Mouse (Mus musculus) hindbrain, embryonic 10.5 days (tissue): ENCODE data around the gene Slc25a42. TPM values are rescaled to one million over a fixed set of nuclear protein-coding genes. Genes with fewer than 3 reads are reported as not detected.
"Not testable (repeated sequence)": the region's sequence is repeated elsewhere in the genome, so short reads cannot be mapped to it uniquely, and the experiment has no call there.

Source experiments
- DNase-seq: peaks from one replicate; pipeline ENCODE4 v3.0.0-alpha.2; 2017; ENCODE audit warnings: low spot score
- H3K27ac ChIP-seq: fragments of 300-500 bp; sonication (generic); 2 replicates; pipeline ENCODE4 v1.5.1; 2016; ENCODE audit warnings: mild to moderate bottlenecking, moderate library complexity
- H3K27me3 ChIP-seq: fragments of 300-500 bp; sonication (generic); 2 replicates; pipeline ENCODE4 v1.6.1; 2016; ENCODE audit warnings: mild to moderate bottlenecking; ENCODE audit not compliant: poor library complexity, insufficient read depth, severe bottlenecking
- H3K36me3 ChIP-seq: fragments of 300-500 bp; sonication (generic); 2 replicates; pipeline ENCODE4 v1.6.1; 2016; ENCODE audit warnings: mild to moderate bottlenecking, moderate library complexity
- H3K4me1 ChIP-seq: fragments of 300-500 bp; sonication (generic); replicated peaks from 2 replicates; pipeline ENCODE4 v1.6.1; 2016; ENCODE audit warnings: mild to moderate bottlenecking
- H3K4me3 ChIP-seq: fragments of 300-500 bp; sonication (generic); 2 replicates; pipeline ENCODE4 v1.5.1; 2016; ENCODE audit warnings: mild to moderate bottlenecking, moderate library complexity
- H3K9me3 ChIP-seq: fragments of 300-500 bp; sonication (generic); 2 replicates; pipeline ENCODE4 v1.6.1; 2016; ENCODE audit warnings: mild to moderate bottlenecking, moderate library complexity
- WGBS: fragments of 180-500 bp; shearing (Covaris S2); methylation state at CpG from one replicate; pipeline ENCODE4 v1.1.7; 2016; 5-methylcytosine and 5-hydroxymethylcytosine counted together
- polyA plus RNA-seq: library from polyadenylated mRNA; unstranded; fragments of >200 nt; fragmentation: Nextera tagmentation; extraction: Ambion mirVana; gene quantifications from 2 replicates; pipeline ENCODE4 v1.2.1, GENCODE M21; 2016

Gene Slc25a42
- polyA plus RNA-seq, 1 experiment from 2014 or later, result 3.5 TPM

GRCm38 (mm10) chr8:70227997-70228396 lies 15.9 kb upstream of the Slc25a42 start:
- H3K9me3 ChIP-seq, result no peaks in the 10 kb centered on the region
- H3K27ac ChIP-seq, result no peak overlapping the region
- peak; percentile 29 for DNase-seq
- no peak overlapping the region for H3K4me3 ChIP-seq
- 31% methylated on average over 4 of the region's 4 CpGs for WGBS
- peaks cover 12% of the 10 kb centered on the region for H3K4me1 ChIP-seq
- peaks cover 68% of the 10 kb centered on the region for H3K36me3 ChIP-seq
- no peaks in the 10 kb centered on the region for H3K27me3 ChIP-seq

- Histone ChIP-seq H3K36me3 (peaks cover 58% of the 10 kb centered on the region), H3K4me3 (no peak overlapping the region), H3K4me1 (peaks cover 5% of the 10 kb centered on the region), H3K9me3 (no peaks in the 10 kb centered on the region), H3K27ac (no peak overlapping the region), H3K27me3 (0 out of 2 replicates have a peak, but pooled peaks cover 4% of the 10 kb centered on the region)
- peak; percentile 36 for DNase-seq
- 52% methylated on average over 6 of the region's 6 CpGs for WGBS
Measured at GRCm38 (mm10) chr8:70223341-70223740, 11.2 kb upstream of the Slc25a42 start.

- H3K4me3 ChIP-seq, result no peak overlapping the region
- H3K36me3 ChIP-seq, result peaks cover 49% of the 10 kb centered on the region
- H3K9me3 ChIP-seq, result no peaks in the 10 kb centered on the region
- WGBS, result 91% methylated on average over 12 of the region's 12 CpGs
- no peak overlapping the region for H3K27ac ChIP-seq
- 0 out of 2 replicates have a peak, but pooled peaks cover 4% of the 10 kb centered on the region for H3K27me3 ChIP-seq
- no peak for DNase-seq
- H3K4me1 ChIP-seq, result no peaks in the 10 kb centered on the region
Measured at GRCm38 (mm10) chr8:70222041-70222440, 9.9 kb upstream of the Slc25a42 start.

GRCm38 (mm10) chr8:70220911-70221310 lies 8.8 kb upstream of the Slc25a42 start:
- Histone ChIP-seq H3K36me3 (peaks cover 48% of the 10 kb centered on the region), H3K4me3 (no peak overlapping the region), H3K27ac (no peak overlapping the region), H3K4me1 (no peaks in the 10 kb centered on the region), H3K27me3 (0 out of 2 replicates have a peak, but pooled peaks cover 8% of the 10 kb centered on the region), H3K9me3 (no peaks in the 10 kb centered on the region)
- no peak for DNase-seq
- 91% methylated on average over 3 of the region's 3 CpGs for WGBS

- no peak for DNase-seq
- peaks cover 42% of the 10 kb centered on the region for H3K36me3 ChIP-seq
- H3K4me3 ChIP-seq, result no peak overlapping the region
- H3K9me3 ChIP-seq, result no peaks in the 10 kb centered on the region
- H3K27me3 ChIP-seq, result 0 out of 2 replicates have a peak, but pooled peaks cover 8% of the 10 kb centered on the region
- no peak overlapping the region for H3K27ac ChIP-seq
- no peaks in the 10 kb centered on the region for H3K4me1 ChIP-seq
- WGBS, result 78% methylated on average over 8 of the region's 8 CpGs
Measured at GRCm38 (mm10) chr8:70220236-70220840, 8.2 kb upstream of the Slc25a42 start.

GRCm38 (mm10) chr8:70219107-70219684 lies 7.1 kb upstream of the Slc25a42 start:
- no peak for DNase-seq
- Histone ChIP-seq H3K4me1 (no peaks in the 10 kb centered on the region), H3K27me3 (0 out of 2 replicates have a peak, but pooled peaks cover 8% of the 10 kb centered on the region), H3K27ac (no peak overlapping the region), H3K4me3 (no peak overlapping the region), H3K9me3 (no peaks in the 10 kb centered on the region), H3K36me3 (peaks cover 31% of the 10 kb centered on the region)
- 63% methylated on average over 5 of the region's 5 CpGs for WGBS

- no peak for DNase-seq
- peaks cover 7% of the 10 kb centered on the region for H3K4me1 ChIP-seq
Measured at GRCm38 (mm10) chr8:70217441-70217840, 5.3 kb upstream of the Slc25a42 start.

GRCm38 (mm10) chr8:70216566-70216965 lies 4.5 kb upstream of the Slc25a42 start:
- Histone ChIP-seq H3K36me3 (peaks cover 5% of the 10 kb centered on the region), H3K27ac (no peak overlapping the region), H3K9me3 (no peaks in the 10 kb centered on the region), H3K4me3 (no peak overlapping the region), H3K4me1 (peaks cover 10% of the 10 kb centered on the region), H3K27me3 (0 out of 2 replicates have a peak, but pooled peaks cover 9% of the 10 kb centered on the region)
- DNase-seq, result no peak
- WGBS, result 74% methylated on average over 1 of the region's 1 CpGs

More at GRCm38 (mm10) chr8:70217441-70217840, 5.3 kb upstream of the Slc25a42 start:
- Histone ChIP-seq H3K36me3 (peaks cover 13% of the 10 kb centered on the region), H3K9me3 (no peaks in the 10 kb centered on the region), H3K27me3 (0 out of 2 replicates have a peak, but pooled peaks cover 8% of the 10 kb centered on the region), H3K27ac (no peak overlapping the region), H3K4me3 (no peak overlapping the region)

GRCm38 (mm10) chr8:70216161-70216560 lies 4.1 kb upstream of the Slc25a42 start:
- DNase-seq, result not testable (repeated sequence)

GRCm38 (mm10) chr8:70215092-70215491 lies 3.0 kb upstream of the Slc25a42 start:
- no peak overlapping the region for H3K27ac ChIP-seq
- H3K36me3 ChIP-seq, result no peaks in the 10 kb centered on the region
- H3K4me3 ChIP-seq, result no peak overlapping the region
- H3K9me3 ChIP-seq, result no peaks in the 10 kb centered on the region
- 76% methylated on average over 5 of the region's 5 CpGs for WGBS
- no peak for DNase-seq
- H3K27me3 ChIP-seq, result peaks cover 24% of the 10 kb centered on the region
- peaks cover 17% of the 10 kb centered on the region for H3K4me1 ChIP-seq

More at GRCm38 (mm10) chr8:70216161-70216560, 4.1 kb upstream of the Slc25a42 start:
- 76% methylated on average over 3 of the region's 3 CpGs for WGBS
- not testable (repeated sequence) for H3K4me3 ChIP-seq, H3K36me3 ChIP-seq, H3K9me3 ChIP-seq, H3K27ac ChIP-seq
- Histone ChIP-seq H3K27me3 (peaks cover 13% of the 10 kb centered on the region), H3K4me1 (peaks cover 12% of the 10 kb centered on the region)

GRCm38 (mm10) chr8:70214411-70214810 lies 2.3 kb upstream of the Slc25a42 start:
- H3K4me1 ChIP-seq, result peaks cover 17% of the 10 kb centered on the region
- no peak overlapping the region for H3K4me3 ChIP-seq
- no peaks in the 10 kb centered on the region for H3K36me3 ChIP-seq
- H3K27ac ChIP-seq, result no peak overlapping the region
- 76% methylated on average over 3 of the region's 3 CpGs for WGBS
- H3K27me3 ChIP-seq, result peaks cover 31% of the 10 kb centered on the region
- DNase-seq, result no peak
- no peaks in the 10 kb centered on the region for H3K9me3 ChIP-seq

- no peaks in the 10 kb centered on the region for H3K9me3 ChIP-seq
- peaks cover 26% of the 10 kb centered on the region for H3K27me3 ChIP-seq
- 4% methylated on average over 31 of the region's 31 CpGs for WGBS
- H3K36me3 ChIP-seq, result no peaks in the 10 kb centered on the region
- H3K4me3 ChIP-seq, result peak overlapping the region; percentile 66
- peaks cover 17% of the 10 kb centered on the region for H3K4me1 ChIP-seq
- peak overlapping the region; percentile 82 for H3K27ac ChIP-seq
- no peak for DNase-seq
Measured at GRCm38 (mm10) chr8:70211726-70212111, 386 bp downstream of the Slc25a42 start.

GRCm38 (mm10) chr8:70211275-70211674 lies 830 bp downstream of the Slc25a42 start:
- Histone ChIP-seq H3K27me3 (peaks cover 23% of the 10 kb centered on the region), H3K4me1 (peaks cover 17% of the 10 kb centered on the region), H3K9me3 (no peaks in the 10 kb centered on the region), H3K27ac (no peak overlapping the region), H3K36me3 (no peaks in the 10 kb centered on the region), H3K4me3 (peak overlapping the region; percentile 66)
- WGBS, result 89% methylated on average over 1 of the region's 1 CpGs
- DNase-seq, result no peak
